Mouse (Mus musculus) brain, embryonic 14.5 days (tissue): Measurements from ENCODE around the gene Bak1.

ENCODE experiments used
- CTCF ChIP-seq: fragments of 200-500 bp; IDR thresholded peaks from 2 replicates; pipeline ENCODE4 v1.5.1; 2012; ENCODE audit warnings: inconsistent platforms, mild to moderate bottlenecking, moderate library complexity, borderline replicate concordance; ENCODE audit not compliant: insufficient read depth, insufficient read length; ENCODE audit errors: extremely low read depth
- POLR2A ChIP-seq: fragments of 200-500 bp; IDR thresholded peaks from 2 replicates; pipeline ENCODE4 v1.6.1; 2012; ENCODE audit warnings: mild to moderate bottlenecking, inconsistent platforms, borderline replicate concordance; ENCODE audit not compliant: poor library complexity, insufficient read depth, insufficient read length, severe bottlenecking; ENCODE audit errors: extremely low read depth

DNA sequence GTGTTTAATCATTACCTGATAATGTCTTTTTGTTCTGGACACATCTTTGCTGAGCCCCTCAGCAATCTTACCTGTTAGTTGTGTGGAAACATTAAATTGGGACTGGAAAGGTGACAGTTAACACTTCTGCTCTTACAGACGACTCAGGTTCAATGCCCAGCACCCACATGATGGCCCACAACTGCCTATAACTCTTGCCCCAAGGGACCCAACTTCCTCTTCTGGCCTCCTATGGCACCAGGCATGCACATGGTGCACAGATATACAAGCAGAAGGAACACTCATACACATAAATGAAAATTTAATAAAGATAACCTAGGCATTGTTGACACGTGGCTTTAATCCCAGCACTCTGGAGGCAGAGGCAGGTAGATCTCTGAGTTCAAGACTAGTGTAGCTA is 49.4 kb downstream of the Bak1 start:
- TF ChIP-seq CTCF: no peak
- no peak for TF ChIP-seq POLR2A
